Mouse (Mus musculus): Measurements from ENCODE around the gene Stag1.

The Stag1 gene

GRCm38 (mm10) chr9:100605522-100605921 lies 7.9 kb downstream of the Stag1 start:
- DNase-seq (ENCODE audit: low spot score in 2 of 2) = no peak

- no peak for DNase-seq (ENCODE audit: low spot score in 2 of 2)
These were observed 8.5 kb downstream of the Stag1 start for GRCm38 (mm10) chr9:100605985-100606554.

GRCm38 (mm10) chr9:100613501-100614071 lies 16.0 kb downstream of the Stag1 start:
- no peak for DNase-seq (ENCODE audit: low spot score in 2 of 2)

DNA sequence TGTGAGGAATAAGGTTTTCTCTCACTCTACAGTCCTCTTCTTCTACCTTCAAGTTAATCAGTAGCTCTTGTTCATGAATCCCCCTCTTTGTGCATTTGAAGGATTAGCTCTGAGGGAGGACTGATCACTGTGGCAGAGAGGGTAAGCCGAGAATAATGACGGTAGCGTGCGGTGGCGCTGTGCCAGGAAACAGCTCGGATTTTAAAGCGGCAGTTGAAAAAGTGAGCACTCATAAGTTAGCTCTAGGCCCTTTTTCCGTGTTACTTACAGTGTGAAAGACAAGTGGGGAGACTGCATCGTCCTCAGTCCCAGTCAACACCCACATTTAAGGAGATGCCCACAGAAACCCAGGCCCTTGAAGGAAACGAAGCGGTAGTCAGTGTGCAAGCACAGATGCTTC lies 19.3 kb downstream of the Stag1 start:
- no peak for DNase-seq (ENCODE audit: low spot score in 2 of 2)

DNA sequence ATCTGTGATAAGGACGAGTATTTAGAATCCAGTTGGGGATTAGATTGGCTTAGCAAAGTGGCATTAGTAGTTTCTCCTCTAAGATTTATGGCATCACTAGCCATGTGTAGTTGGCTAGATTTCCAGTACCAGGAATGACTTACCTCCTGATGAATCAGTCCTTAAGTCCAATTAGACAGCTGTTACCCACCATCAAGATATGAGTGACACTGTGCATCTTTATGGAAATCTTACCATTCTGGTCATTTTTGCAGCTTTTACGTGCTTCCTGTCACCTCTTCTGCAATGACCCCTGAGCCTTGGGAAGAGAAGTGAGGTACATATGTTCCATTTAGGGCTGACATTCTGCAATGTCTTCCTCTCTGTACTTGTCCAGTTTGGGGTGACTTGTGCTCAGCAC lies 28.7 kb downstream of the Stag1 start:
- DNase-seq (ENCODE audit: low spot score in 2 of 2) = no peak

GRCm38 (mm10) chr9:100640754-100641153 lies 43.2 kb downstream of the Stag1 start:
- no peak for DNase-seq (ENCODE audit: low spot score in 2 of 2)

GRCm38 (mm10) chr9:100641391-100642085 lies 43.9 kb downstream of the Stag1 start:
- no peak for DNase-seq (ENCODE audit: low spot score in 2 of 2)

DNA sequence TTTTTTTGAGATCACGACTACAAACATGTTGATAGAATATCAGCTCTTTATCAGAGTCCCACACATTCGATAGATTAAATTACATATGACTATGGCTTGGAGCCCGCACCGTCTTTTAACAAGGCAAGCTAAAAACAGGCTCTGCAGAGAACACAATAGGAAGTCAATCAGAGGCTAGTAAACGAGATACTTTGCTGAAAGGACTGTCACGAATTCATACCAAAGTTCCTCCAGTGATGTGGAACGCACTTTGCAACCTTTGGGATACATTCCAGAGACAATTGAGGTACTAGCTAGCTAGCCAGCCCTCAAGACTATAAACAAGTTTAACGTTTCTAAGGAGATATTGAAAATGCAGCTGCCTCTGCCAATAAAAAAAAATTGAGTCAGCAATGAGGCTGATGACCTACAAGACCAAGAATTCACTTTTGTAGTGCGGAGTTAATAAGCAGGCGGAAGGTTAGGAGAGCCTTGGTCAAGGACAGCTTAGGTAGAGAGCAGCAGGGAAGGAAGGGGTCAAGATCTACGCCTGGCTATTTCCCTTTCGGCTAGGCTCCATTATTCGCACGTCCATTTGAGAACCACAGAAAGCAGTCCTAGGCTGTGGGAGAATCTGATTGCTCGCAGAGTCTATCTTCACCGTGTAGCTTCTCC lies 44.7 kb downstream of the Stag1 start:
- DNase-seq (ENCODE audit: low spot score in 2 of 2) = peak in 1 of 2 experiments; percentile 2

DNA sequence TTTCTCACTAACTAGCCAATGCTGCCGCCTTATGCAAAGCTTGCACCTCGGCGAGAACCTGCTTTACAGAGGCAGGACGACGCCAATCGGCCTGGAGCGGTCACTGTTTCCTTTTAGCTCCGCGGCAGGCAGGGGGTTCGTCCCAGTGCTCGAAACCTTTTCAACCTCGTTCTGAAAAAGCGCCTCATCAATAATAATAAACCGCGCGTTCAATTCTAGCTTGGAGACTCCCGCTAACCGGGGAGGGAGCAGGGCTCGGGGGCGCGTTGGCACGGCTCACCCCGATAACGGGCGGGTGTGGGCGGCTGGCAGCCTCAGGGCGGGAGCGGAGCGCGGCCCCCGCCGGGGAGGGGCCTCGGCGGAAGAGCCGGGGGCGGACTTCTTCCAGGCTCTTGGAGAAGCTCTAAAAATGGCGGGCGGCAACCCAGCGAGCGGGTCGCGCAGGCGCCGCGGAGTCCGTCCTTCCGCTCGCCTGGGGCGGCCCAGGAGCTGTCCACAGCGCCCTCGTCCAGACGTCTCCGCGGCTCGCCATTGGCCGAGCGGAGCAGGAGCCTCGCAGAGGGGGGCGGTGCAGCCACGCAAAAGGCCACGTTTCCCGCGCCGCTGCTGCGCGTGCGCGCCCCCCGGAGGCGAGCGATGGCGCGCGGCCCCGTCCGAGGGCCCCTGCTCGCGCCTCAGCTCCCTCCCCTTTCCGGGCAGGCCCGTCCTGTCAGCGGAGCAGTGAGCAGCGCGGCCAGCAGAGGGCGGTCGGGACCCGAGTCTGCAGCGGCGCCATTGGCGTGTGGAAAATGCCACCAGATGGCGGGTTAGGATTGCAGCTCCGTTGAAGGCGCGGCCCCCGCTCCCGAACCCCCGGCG lies 45.5 kb downstream of the Stag1 start:
- peak; percentile 99 to 100 for DNase-seq (ENCODE audit: low spot score in 2 of 2)

- peak; percentile 31 to 51 for DNase-seq (ENCODE audit: low spot score in 2 of 2)
These were observed 46.6 kb downstream of the Stag1 start for GRCm38 (mm10) chr9:100644071-100644771.

DNA sequence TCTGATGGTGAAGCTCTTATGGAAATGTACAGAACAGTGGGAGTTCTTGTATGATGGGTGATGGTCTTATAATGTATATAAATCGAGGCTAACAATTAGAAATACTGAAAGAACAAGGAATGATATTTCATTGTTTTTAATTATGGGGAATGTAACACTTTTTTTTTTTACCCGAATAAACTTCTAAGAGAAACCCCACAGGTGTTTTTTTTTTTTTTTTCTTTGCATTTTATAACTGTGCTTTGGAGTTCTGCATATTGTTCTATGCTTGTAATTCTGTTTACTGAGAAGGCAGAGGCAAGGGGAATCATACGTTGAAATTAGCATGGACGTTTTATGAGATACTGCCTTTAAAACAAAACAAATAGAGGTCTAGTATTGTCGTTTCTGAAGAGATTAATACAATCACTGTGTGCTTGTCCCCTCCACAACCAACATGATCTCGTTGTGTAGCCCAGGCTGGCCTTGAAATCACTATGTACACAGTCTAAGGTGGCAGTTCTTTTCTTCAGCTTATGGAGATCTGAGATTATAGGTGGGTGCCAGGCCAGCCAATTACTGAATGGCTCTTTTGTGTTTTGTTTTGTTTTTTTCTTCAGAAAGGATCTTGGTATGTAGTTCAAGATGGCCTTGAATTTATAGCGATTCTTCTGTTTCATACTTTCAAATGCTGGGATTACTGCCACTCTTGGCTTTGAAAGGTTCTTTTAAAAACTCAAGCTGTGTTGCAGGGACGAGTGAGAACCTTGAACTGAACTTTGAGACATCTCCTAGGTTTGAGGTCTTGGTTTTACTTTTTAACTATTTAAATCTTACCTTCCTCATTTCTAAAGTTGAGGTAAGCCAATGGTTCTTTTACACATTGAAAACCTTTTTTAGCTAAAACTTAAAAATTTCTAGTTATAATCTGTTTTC lies 47.7 kb downstream of the Stag1 start:
- no peak for DNase-seq (ENCODE audit: low spot score in 2 of 2)

- no peak for DNase-seq (ENCODE audit: low spot score in 2 of 2)
These were observed 48.7 kb downstream of the Stag1 start for GRCm38 (mm10) chr9:100646276-100646675.

- DNase-seq (ENCODE audit: low spot score in 2 of 2) = no peak
These were observed 50.3 kb downstream of the Stag1 start for GRCm38 (mm10) chr9:100647774-100648323.

GRCm38 (mm10) chr9:100654104-100654503 lies 56.5 kb downstream of the Stag1 start:
- no peak for DNase-seq (ENCODE audit: low spot score in 2 of 2)

GRCm38 (mm10) chr9:100656058-100656457 lies 58.5 kb downstream of the Stag1 start:
- no peak for DNase-seq (ENCODE audit: low spot score in 2 of 2)

GRCm38 (mm10) chr9:100660587-100660986 lies 63.0 kb downstream of the Stag1 start:
- DNase-seq (ENCODE audit: low spot score in 2 of 2) = no peak

DNA sequence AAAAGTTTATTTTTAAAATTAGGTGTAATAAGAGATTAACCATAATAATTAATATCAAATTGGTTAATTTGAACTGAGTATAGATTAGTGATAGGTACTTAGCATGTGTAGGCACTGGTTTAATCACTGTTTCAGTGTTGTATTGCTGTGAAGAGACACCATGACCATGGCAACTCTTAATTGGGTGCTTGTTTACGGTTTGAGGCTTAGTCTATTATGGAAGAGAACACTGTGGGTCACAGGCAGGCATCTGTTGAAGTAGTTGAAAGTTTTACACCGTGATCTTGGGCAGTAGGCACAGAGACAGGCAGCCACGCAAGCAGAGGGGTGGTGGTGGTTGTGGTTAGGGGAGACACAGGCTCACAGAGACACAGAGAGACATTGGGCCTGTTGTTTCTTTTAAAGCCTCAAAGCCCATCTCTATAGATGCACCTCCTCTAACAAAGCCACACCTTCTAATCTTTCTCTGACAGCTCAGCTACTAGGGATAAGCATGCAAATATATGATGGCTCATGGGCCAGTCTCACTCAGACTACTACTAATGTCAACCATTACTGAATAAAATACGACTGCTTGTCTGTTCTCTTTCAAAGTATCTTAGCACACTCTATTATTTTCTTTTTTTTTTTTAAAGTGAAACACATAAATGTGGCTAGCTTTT lies 66.0 kb downstream of the Stag1 start:
- no peak for DNase-seq (ENCODE audit: low spot score in 2 of 2)

DNA sequence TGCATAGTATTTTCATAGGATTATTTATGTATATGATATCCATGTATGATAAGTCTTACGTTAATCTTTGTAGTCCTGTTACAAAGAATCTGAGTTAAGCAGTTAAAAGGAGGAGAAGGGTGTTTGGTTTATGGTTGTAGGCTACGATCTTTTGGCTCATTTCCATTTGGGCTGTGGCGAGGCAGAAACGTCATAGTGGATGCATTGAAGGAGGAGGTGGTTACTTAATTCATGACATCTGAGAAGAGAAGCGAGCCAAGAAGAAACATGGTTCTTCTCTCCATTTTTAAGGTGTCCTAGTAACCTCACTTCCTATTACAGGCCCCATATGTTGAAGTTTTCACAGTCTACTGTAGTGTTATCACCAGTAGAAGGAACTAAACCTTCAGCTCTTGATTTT lies 72.6 kb downstream of the Stag1 start:
- DNase-seq (ENCODE audit: low spot score in 2 of 2) = no peak

GRCm38 (mm10) chr9:100679036-100679435 lies 81.4 kb downstream of the Stag1 start:
- no peak for DNase-seq (ENCODE audit: low spot score in 2 of 2)

Measured in spleen, postnatal 14 days (tissue).